In genomic region chr10:75647362-75647761, GRCm38 (mm10) we compare ENCODE assay signal across 10 mouse cellular contexts. TPM values are rescaled to one million over a fixed set of nuclear protein-coding genes. Genes with fewer than 3 reads are reported as not detected.
DNase-seq lines count a peak whose midpoint lies in the region; ATAC-seq lines count a peak whose summit lies in the region.
"Had no signal": no experiment of that assay in that cellular context is flagged by ENCODE, and none has a peak within 500 bp of the region (broad histone marks: within the 10 kb centered on the region; RNA-seq: fewer than 3 reads in every experiment).

No protein-coding gene starts in this region.

- H3K9me3 ChIP-seq in kidney, embryonic 14.5 days (ENCODE audit: control insufficient read depth, low read length): no peaks in the 10 kb centered on the region
- H3K9me3 ChIP-seq: limb, embryonic 12.5 days had no signal

- H3K4me2 ChIP-seq in kidney, embryonic 14.5 days (replicated peaks; ENCODE audit: low read depth, low read length): no peak overlapping the region
- H3K4me2 ChIP-seq: limb, embryonic 12.5 days had no signal

- no peak overlapping the region for H3K9ac ChIP-seq in kidney, embryonic 14.5 days (ENCODE audit: low read depth, low read length)
- H3K9ac ChIP-seq: limb, embryonic 12.5 days had no signal

- H3K36me3 ChIP-seq in kidney, embryonic 14.5 days (ENCODE audit: control insufficient read depth, insufficient read depth, low read length): peaks cover 29% of the 10 kb centered on the region

- 88% methylated on average over 3 of the region's 3 CpGs for WGBS in kidney, embryonic 14.5 days

- H3K4me1 ChIP-seq in kidney, embryonic 14.5 days (ENCODE audit: control insufficient read depth, insufficient read depth, low read length): peaks cover 9% of the 10 kb centered on the region

- no peak overlapping the region for H3K4me3 ChIP-seq in kidney, embryonic 14.5 days (ENCODE audit: low read length)
- H3K4me3 ChIP-seq: limb, embryonic 12.5 days had no signal

- H3K27me3 ChIP-seq in kidney, embryonic 14.5 days (ENCODE audit: control insufficient read depth, insufficient read depth, low read length): no peaks in the 10 kb centered on the region
- H3K27me3 ChIP-seq: limb, embryonic 12.5 days; Patski had no signal

- H3K27ac ChIP-seq in kidney, embryonic 14.5 days (ENCODE audit: low read depth, low read length): no peak overlapping the region
- H3K27ac ChIP-seq: limb, embryonic 12.5 days had no signal

- no peak for ATAC-seq in kidney, embryonic 14.5 days (ENCODE audit: low FRiP score, low TSS enrichment)
- ATAC-seq: Patski had no signal

- peak; percentile 87 for DNase-seq in kidney, adult 11 months
- DNase-seq in brain, embryonic 18.5 days (ENCODE audit: low read depth, low spot score): peak; percentile 26
- peak; percentile 54 to 72 for DNase-seq in heart, adult 9 months (ENCODE audit: low spot score in 2 of 2)
- DNase-seq in kidney, postnatal 36 days: peak; percentile 82 to 86
- peak; percentile 37 for DNase-seq in ovary, postnatal 14 days (ENCODE audit: low spot score)
- no peak for DNase-seq in embryo, embryonic 9.5 days (ENCODE audit: extremely low spot score)
- no peak for DNase-seq in embryo, embryonic 11 days

RNA-seq across cellular contexts. Expression of gene Susd2, which starts 3.6 kb away (rescaled TPM):
- 4.2 and 9.2 TPM in 2 replicates for polyA plus RNA-seq in kidney, embryonic 14.5 days (2014; fragmentation: Nextera tagmentation; extraction: Ambion mirVana)

RNA-seq across cellular contexts. Expression of gene Ggt5, which starts 58.2 kb away (rescaled TPM):
- 3.9 and 4.7 TPM in 2 replicates for polyA plus RNA-seq in kidney, embryonic 14.5 days (2014; fragmentation: Nextera tagmentation; extraction: Ambion mirVana)
- polyA plus RNA-seq: Patski had no signal

Comparison
In these comparisons a context has a peak if more than half of its experiments do, and no peak if none do; other contexts are left out.
1. DNase-seq: peak in kidney, adult 11 months (single experiment), brain, embryonic 18.5 days (single experiment), heart, adult 9 months (2 of 2), kidney, postnatal 36 days (2 of 2) and ovary, postnatal 14 days (single experiment); none in embryo, embryonic 9.5 days (single experiment) and embryo, embryonic 11 days (single experiment).